Mouse (Mus musculus): ENCODE results near the gene Gm9603. TPM values are rescaled to one million over a fixed set of nuclear protein-coding genes. Genes with fewer than 3 reads are reported as not detected.

The Gm9603 gene
- not detected for total RNA-seq (2023)

GRCm38 (mm10) chr14:5687357-5687756 lies at the start of gene Gm9603:
Gene Gm9603 (minus strand): TSS chr14:5687457.

GRCm38 (mm10) chr14:5632928-5633327 lies 54.3 kb downstream of the Gm9603 start, which contains the start of gene Gm8265:
Gene Gm8265 (minus strand): TSS chr14:5633028.

Other genes starting within 250 kb of the Gm9603 start
- not detected for gene Gm3194, start 232.0 kb downstream of the Gm9603 start, total RNA-seq (2023)
- not detected for gene Gm8246, start 209.6 kb downstream of the Gm9603 start, total RNA-seq (2023)
- not detected for gene Gm3187, start 203.2 kb downstream of the Gm9603 start, total RNA-seq (2023)
- gene Gm3488, start 185.8 kb downstream of the Gm9603 start, total RNA-seq (2023) = not detected
- not detected for gene Gm3532, start 149.0 kb downstream of the Gm9603 start, total RNA-seq (2023)
- not detected for gene Gm8265, start 54.4 kb downstream of the Gm9603 start, total RNA-seq (2023)
- not detected for gene Gm3373, start 54.1 kb upstream of the Gm9603 start, total RNA-seq (2023)
- gene Gm3383, start 120.5 kb upstream of the Gm9603 start, total RNA-seq (2023) = not detected
- not detected for gene Gm3424, start 142.9 kb upstream of the Gm9603 start, total RNA-seq (2023)
- gene Gm8237, start 192.9 kb upstream of the Gm9603 start, total RNA-seq (2023) = not detected

All from B cell, adult 67 days (primary cell).